Mouse (Mus musculus) hindbrain, postnatal 0 days (tissue): Measurements from ENCODE around the gene Fam53b. TPM values are rescaled to one million over a fixed set of nuclear protein-coding genes. Genes with fewer than 3 reads are reported as not detected.

ENCODE experiments used
- ATAC-seq: fragments of 200-750 bp; cut with Nextera tagmentation; 2 replicates; pipeline ENCODE4 v1.8.0; 2017; ENCODE audit warnings: mild to moderate bottlenecking, moderate TSS enrichment, moderate library complexity
- DNase-seq: peaks from one replicate; pipeline ENCODE4 v3.0.0-alpha.2; 2015; ENCODE audit warnings: low spot score
- H3K27ac ChIP-seq: fragments of 300-500 bp; sonication (generic); 2 replicates; pipeline ENCODE4 v1.5.1; 2014; ENCODE audit warnings: mild to moderate bottlenecking
- H3K27me3 ChIP-seq: fragments of 300-500 bp; sonication (generic); 2 replicates; pipeline ENCODE4 v1.6.1; 2014; ENCODE audit warnings: low read length, mixed read lengths; ENCODE audit not compliant: insufficient read depth
- H3K36me3 ChIP-seq: fragments of 300-500 bp; sonication (generic); 2 replicates; pipeline ENCODE4 v1.6.1; 2014; ENCODE audit warnings: low read length, mixed read lengths; ENCODE audit not compliant: insufficient read depth
- H3K4me1 ChIP-seq: fragments of 300-500 bp; sonication (generic); 2 replicates; pipeline ENCODE4 v1.6.1; 2014; ENCODE audit warnings: antibody characterized with exemption, low read length, mixed read lengths; ENCODE audit not compliant: insufficient read depth
- H3K4me2 ChIP-seq: fragments of 300-500 bp; sonication (generic); 2 replicates; pipeline ENCODE4 v1.6.1; 2014; ENCODE audit warnings: low read depth, mild to moderate bottlenecking, low read length, moderate library complexity, mixed read lengths
- H3K4me3 ChIP-seq: fragments of 300-500 bp; sonication (generic); 2 replicates; pipeline ENCODE4 v1.5.1; 2014; ENCODE audit warnings: low read length
- H3K9ac ChIP-seq: fragments of 300-500 bp; sonication (generic); replicated peaks from 2 replicates; pipeline ENCODE4 v1.6.1; 2014; ENCODE audit warnings: mild to moderate bottlenecking, low read length, moderate library complexity, mixed read lengths
- H3K9me3 ChIP-seq: fragments of 300-500 bp; sonication (generic); 2 replicates; pipeline ENCODE4 v1.6.1; 2016; ENCODE audit warnings: low read length, mixed read lengths
- CTCF ChIP-seq: IDR thresholded peaks from 2 replicates; pipeline ENCODE4 v1.5.1; 2016; ENCODE audit warnings: antibody characterized with exemption, control low read depth, low read depth
- WGBS: fragments of 180-500 bp; shearing (Covaris S2); extraction: QIAGEN DNeasy Blood & Tissue Kit; methylation state at CpG from one replicate; pipeline ENCODE4 v1.1.7; 2014; 5-methylcytosine and 5-hydroxymethylcytosine counted together
- polyA plus RNA-seq: library from polyadenylated mRNA; unstranded; fragments of >200 nt; fragmentation: Nextera tagmentation; extraction: Ambion mirVana; gene quantifications from 2 replicates; pipeline ENCODE4 v1.2.1, GENCODE M21; 2015
- total RNA-seq: library from RNA; depleted of rRNA; stranded (reverse); fragments of >200 nt; gene quantifications from 2 replicates; pipeline ENCODE4 v1.2.3, GENCODE M21; 2014

Fam53b gene
- total and polyA plus RNA-seq, 2 experiments from 2014 or later: 10.2 to 21.0 TPM

DNA sequence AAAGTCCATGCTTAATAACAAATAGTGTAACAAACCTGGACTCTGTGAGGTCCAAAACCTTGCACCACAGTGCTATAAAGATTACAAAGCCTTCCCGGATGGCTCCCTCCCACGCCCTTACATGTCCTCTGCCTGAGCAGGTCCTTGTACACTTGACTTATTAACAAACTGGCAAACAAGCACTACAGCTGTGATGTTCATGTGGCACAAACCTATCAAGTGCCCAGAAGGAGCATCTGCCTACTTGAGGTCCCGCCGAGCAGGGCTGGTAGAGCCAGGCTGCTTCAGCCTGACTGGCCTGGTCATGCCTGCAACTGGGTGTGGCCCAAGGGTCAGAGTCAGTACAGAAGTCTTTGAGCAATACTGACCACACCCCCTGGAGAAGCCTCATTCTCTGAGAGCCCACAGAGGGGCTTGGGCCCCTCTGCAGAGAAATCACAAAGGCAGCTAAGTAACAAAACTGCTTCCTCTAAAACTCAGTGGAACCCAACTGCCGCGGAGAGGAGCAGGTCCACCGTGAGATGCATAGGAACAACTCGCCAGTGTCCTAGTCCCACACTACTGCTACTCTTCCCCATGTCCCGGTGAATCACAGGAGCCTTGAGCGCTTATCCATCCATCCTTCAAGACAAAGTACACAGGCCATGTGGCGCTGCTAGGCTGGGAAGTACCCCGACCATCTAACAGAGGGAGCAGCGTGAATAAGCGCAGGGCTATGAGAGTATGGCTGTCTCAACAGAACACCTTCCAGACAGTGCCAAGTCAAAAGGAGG, 23.1 kb downstream of the Fam53b start:
- peak; percentile 51 for DNase-seq
- 0 out of 2 replicates have a peak overlapping the region, but pooled peaks have one; percentile 7 for H3K27ac ChIP-seq
- H3K9ac ChIP-seq: no peak overlapping the region
- ATAC-seq: peak; percentile 62
- H3K9me3 ChIP-seq: no peaks in the 10 kb centered on the region
- TF ChIP-seq CTCF: no peak
- no peaks in the 10 kb centered on the region for H3K27me3 ChIP-seq
- H3K4me1 ChIP-seq: peaks cover 11% of the 10 kb centered on the region
- no peak overlapping the region for H3K4me3 ChIP-seq
- H3K4me2 ChIP-seq: no peak overlapping the region
- 80% methylated on average over 14 of the region's 14 CpGs for WGBS
- H3K36me3 ChIP-seq: no peaks in the 10 kb centered on the region

DNA sequence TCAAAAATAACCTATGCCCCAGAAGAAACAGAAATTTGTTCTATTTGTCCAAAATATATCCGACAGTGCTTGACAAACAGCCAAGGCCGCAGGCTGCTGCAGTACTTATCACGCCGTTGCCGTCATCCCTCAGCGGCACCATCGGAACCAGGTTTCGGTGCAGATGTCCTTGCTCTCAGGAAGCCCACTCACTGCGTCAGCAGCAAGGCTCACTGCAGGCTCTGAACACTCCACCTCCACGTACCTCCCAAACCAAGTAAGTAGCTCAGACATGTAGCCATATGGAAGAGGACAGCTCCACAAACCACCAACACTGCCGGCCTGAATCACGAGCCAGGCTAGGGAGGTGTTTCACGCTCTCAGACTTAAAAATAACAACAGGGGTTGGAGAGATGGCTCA, 24.9 kb downstream of the Fam53b start:
- TF ChIP-seq CTCF: no peak
- no peak for ATAC-seq
- H3K4me2 ChIP-seq: no peak overlapping the region
- H3K9ac ChIP-seq: no peak overlapping the region
- no peaks in the 10 kb centered on the region for H3K9me3 ChIP-seq
- no peak overlapping the region for H3K4me3 ChIP-seq
- peaks cover 17% of the 10 kb centered on the region for H3K4me1 ChIP-seq
- no peak overlapping the region for H3K27ac ChIP-seq
- no peak for DNase-seq
- WGBS: 87% methylated on average over 13 of the region's 13 CpGs
- H3K27me3 ChIP-seq: no peaks in the 10 kb centered on the region
- H3K36me3 ChIP-seq: no peaks in the 10 kb centered on the region

DNA sequence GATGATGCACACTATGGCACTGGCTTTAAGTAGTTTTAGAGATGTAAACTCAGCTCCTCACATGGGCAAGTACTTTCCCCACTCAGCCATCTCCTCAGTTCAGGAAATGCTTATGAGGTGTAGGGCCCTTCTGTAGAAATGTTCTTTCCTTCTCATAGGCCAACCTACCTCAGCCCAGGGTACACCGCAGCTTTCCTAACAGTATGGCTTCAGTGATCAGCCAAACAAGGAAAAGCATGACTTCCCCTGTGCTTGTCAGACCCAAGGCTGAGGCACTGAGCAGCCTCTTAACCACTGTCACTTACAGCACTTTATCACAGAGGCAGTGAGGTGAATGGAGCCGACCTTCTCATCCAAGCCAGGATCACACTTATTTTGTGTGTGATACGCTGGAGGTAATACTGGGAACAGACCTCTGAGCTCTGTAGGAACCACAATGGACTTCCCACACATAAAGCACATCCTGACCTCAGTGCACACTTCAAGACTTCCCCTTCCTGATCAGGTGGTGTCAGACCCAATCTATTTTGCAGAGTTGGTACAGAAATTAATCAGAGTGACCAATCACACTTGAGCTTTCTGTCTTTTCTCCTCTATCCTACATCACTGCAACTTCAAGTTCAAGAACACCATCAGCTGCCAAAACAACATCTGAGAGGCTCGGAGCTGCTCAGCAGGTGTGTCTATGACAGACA, 26.0 kb downstream of the Fam53b start:
- no peaks in the 10 kb centered on the region for H3K9me3 ChIP-seq
- H3K4me2 ChIP-seq: no peak overlapping the region
- no peak overlapping the region for H3K4me3 ChIP-seq
- TF ChIP-seq CTCF: no peak
- H3K27ac ChIP-seq: no peak overlapping the region
- ATAC-seq (no peak), DNase-seq (no peak)
- H3K27me3 ChIP-seq: no peaks in the 10 kb centered on the region
- no peak overlapping the region for H3K9ac ChIP-seq
- 91% methylated on average over 4 of the region's 4 CpGs for WGBS
- no peaks in the 10 kb centered on the region for H3K36me3 ChIP-seq
- H3K4me1 ChIP-seq: peaks cover 17% of the 10 kb centered on the region

DNA sequence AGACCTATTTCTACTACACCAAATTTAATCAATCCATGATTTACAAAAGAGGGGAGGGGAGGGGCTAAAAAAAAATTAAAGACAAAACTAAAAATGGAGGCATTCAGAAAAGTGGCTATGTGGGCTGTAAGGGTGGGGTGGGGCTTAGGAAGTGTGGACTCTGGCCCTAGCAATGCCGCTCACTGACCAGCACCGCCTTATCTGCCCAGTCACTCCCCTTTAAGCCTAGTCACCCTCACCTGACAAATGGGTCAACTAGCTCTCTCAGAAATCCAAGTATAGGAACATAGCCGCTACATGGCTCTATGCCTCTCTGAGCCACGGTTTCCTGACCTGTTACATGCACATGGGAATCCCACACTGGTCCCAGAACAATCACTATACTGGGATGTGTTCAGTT, 26.7 kb downstream of the Fam53b start:
- H3K27me3 ChIP-seq: no peaks in the 10 kb centered on the region
- DNase-seq (no peak), ATAC-seq (no peak)
- no peaks in the 10 kb centered on the region for H3K36me3 ChIP-seq
- peak overlapping the region; percentile 20; the same call in 1 of the 2 replicates for H3K27ac ChIP-seq
- peaks cover 17% of the 10 kb centered on the region for H3K4me1 ChIP-seq
- H3K4me2 ChIP-seq: no peak overlapping the region
- no peaks in the 10 kb centered on the region for H3K9me3 ChIP-seq
- H3K9ac ChIP-seq: no peak overlapping the region
- TF ChIP-seq CTCF: no peak
- H3K4me3 ChIP-seq: no peak overlapping the region
- 95% methylated on average over 4 of the region's 4 CpGs for WGBS

DNA sequence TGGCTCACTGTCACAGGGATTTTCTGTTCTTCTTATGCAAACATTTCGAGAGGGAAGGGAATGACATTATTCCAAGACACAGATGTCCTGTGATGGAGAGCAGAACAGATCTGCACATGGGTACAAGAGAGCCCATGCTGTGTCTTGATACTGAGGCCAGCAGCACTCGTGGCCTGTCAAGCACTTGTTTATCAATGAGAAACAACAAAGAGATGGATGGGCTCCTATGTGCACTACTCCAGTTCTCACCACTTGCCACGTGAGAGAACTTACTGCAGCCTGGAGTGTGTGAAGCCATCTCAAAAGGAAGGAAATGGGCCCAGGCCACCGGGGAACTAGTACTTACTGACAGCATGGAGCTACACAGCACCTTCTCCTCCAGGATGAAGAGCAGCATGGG, 27.2 kb downstream of the Fam53b start:
- no peak for TF ChIP-seq CTCF
- Histone ChIP-seq H3K27ac (peak overlapping the region; percentile 60), H3K27me3 (no peaks in the 10 kb centered on the region), H3K4me2 (no peak overlapping the region), H3K4me3 (no peak overlapping the region), H3K36me3 (no peaks in the 10 kb centered on the region), H3K9me3 (no peaks in the 10 kb centered on the region), H3K4me1 (peaks cover 19% of the 10 kb centered on the region), H3K9ac (no peak overlapping the region)
- ATAC-seq: peak; percentile 64
- peak; percentile 52 for DNase-seq
- WGBS: 19% methylated on average over 4 of the region's 4 CpGs

DNA sequence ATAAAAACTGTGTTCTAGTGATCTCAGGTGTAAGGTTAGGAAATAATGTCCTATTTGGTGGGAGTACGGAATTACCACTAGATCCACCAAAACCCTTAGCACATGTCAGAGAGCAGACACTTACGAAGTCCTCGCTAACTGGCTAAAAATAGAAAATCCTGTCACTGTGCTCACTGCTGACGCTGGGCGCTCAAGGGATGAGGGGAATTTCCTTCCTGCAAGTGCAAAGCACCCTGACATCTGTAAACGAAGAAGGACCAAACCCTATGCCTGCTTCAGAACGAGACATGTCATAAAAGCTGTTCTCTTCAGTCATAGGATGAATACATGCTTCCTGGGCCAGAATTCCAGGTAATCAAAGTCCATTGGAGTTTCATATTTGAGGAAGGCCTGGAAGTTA, 27.7 kb downstream of the Fam53b start:
- Histone ChIP-seq H3K9ac (no peak overlapping the region), H3K9me3 (no peaks in the 10 kb centered on the region), H3K4me1 (peaks cover 24% of the 10 kb centered on the region), H3K36me3 (no peaks in the 10 kb centered on the region), H3K27ac (peak overlapping the region; percentile 60; the same call in 1 of the 2 replicates), H3K4me3 (no peak overlapping the region), H3K27me3 (no peaks in the 10 kb centered on the region), H3K4me2 (no peak overlapping the region)
- 59% methylated on average over 7 of the region's 7 CpGs for WGBS
- TF ChIP-seq CTCF: no peak
- ATAC-seq (no peak), DNase-seq (no peak)

DNA sequence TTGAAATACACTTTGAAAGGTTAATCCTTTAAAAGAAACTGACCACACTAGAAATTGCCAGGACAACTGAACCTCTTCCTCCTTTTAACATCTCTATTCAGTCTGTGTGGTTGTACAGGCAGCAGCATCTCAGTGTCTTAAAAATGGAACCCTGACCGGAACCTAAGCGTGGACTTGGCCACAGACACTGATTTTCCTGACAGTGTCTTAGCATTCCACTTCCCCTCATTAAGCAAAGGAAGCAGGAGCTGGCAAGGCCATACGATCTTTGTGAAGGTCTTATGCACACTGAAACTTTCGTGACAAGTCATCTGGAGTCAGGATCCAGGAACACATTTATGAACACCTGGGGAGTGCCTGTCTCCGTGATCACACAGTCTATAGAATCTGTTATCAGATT, 29.6 kb downstream of the Fam53b start:
- Histone ChIP-seq H3K36me3 (no peaks in the 10 kb centered on the region), H3K9me3 (no peaks in the 10 kb centered on the region), H3K27ac (no peak overlapping the region), H3K4me3 (no peak overlapping the region), H3K4me2 (no peak overlapping the region), H3K9ac (no peak overlapping the region), H3K27me3 (no peaks in the 10 kb centered on the region), H3K4me1 (peaks cover 35% of the 10 kb centered on the region)
- DNase-seq (no peak), ATAC-seq (no peak)
- TF ChIP-seq CTCF: no peak
- WGBS: 58% methylated on average over 5 of the region's 5 CpGs
